Mouse (Mus musculus): Measurements from ENCODE around the gene Zfp423.
"Not testable (repeated sequence)": the region's sequence is repeated elsewhere in the genome, so short reads cannot be mapped to it uniquely, and the experiment has no call there.

Gene Zfp423

GRCm38 (mm10) chr8:87904108-87904507 is 55.3 kb downstream of the Zfp423 start:
- DNase-seq (ENCODE audit: low read depth, low spot score), result no peak

- no peak for DNase-seq (ENCODE audit: low read depth, low spot score)
Measured at GRCm38 (mm10) chr8:87895203-87896041, 64.0 kb downstream of the Zfp423 start.

- DNase-seq (ENCODE audit: low read depth, low spot score), result no peak
Measured at GRCm38 (mm10) chr8:87894287-87894686, 65.1 kb downstream of the Zfp423 start.

GRCm38 (mm10) chr8:87893547-87893946 is 65.8 kb downstream of the Zfp423 start:
- DNase-seq (ENCODE audit: low read depth, low spot score), result no peak

- DNase-seq (ENCODE audit: low read depth, low spot score), result no peak
Measured at GRCm38 (mm10) chr8:87892891-87893290, 66.5 kb downstream of the Zfp423 start.

GRCm38 (mm10) chr8:87891884-87892283 is 67.5 kb downstream of the Zfp423 start:
- DNase-seq (ENCODE audit: low read depth, low spot score), result no peak

GRCm38 (mm10) chr8:87887956-87888355 is 71.4 kb downstream of the Zfp423 start:
- no peak for DNase-seq (ENCODE audit: low read depth, low spot score)

- no peak for DNase-seq (ENCODE audit: low read depth, low spot score)
Measured at GRCm38 (mm10) chr8:87881088-87881487, 78.3 kb downstream of the Zfp423 start.

GRCm38 (mm10) chr8:87875852-87876251 is 83.5 kb downstream of the Zfp423 start:
- DNase-seq (ENCODE audit: low read depth, low spot score), result no peak

GRCm38 (mm10) chr8:87875452-87875851 is 83.9 kb downstream of the Zfp423 start:
- DNase-seq (ENCODE audit: low read depth, low spot score), result no peak

- no peak for DNase-seq (ENCODE audit: low read depth, low spot score)
Measured at GRCm38 (mm10) chr8:87872987-87873550, 86.3 kb downstream of the Zfp423 start.

- DNase-seq (ENCODE audit: low read depth, low spot score), result no peak
Measured at GRCm38 (mm10) chr8:87872356-87872930, 87.0 kb downstream of the Zfp423 start.

- DNase-seq (ENCODE audit: low read depth, low spot score), result no peak
Measured at GRCm38 (mm10) chr8:87866586-87866985, 92.8 kb downstream of the Zfp423 start.

- DNase-seq (ENCODE audit: low read depth, low spot score), result no peak
Measured at GRCm38 (mm10) chr8:87864236-87864635, 95.2 kb downstream of the Zfp423 start.

- no peak for DNase-seq (ENCODE audit: low read depth, low spot score)
Measured at GRCm38 (mm10) chr8:87863128-87863527, 96.3 kb downstream of the Zfp423 start.

GRCm38 (mm10) chr8:87861718-87862117 is 97.7 kb downstream of the Zfp423 start:
- DNase-seq (ENCODE audit: low read depth, low spot score), result no peak

- DNase-seq (ENCODE audit: low read depth, low spot score), result no peak
Measured at GRCm38 (mm10) chr8:87860905-87861304, 98.5 kb downstream of the Zfp423 start.

- peak; percentile 60 for DNase-seq (ENCODE audit: low read depth, low spot score)
Measured at GRCm38 (mm10) chr8:87851871-87852270, 107.5 kb downstream of the Zfp423 start.

- no peak for DNase-seq (ENCODE audit: low read depth, low spot score)
Measured at GRCm38 (mm10) chr8:87851380-87851779, 108.0 kb downstream of the Zfp423 start.

GRCm38 (mm10) chr8:87848836-87849235 is 110.6 kb downstream of the Zfp423 start:
- DNase-seq (ENCODE audit: low read depth, low spot score), result no peak

- peak; percentile 38 for DNase-seq (ENCODE audit: low read depth, low spot score)
Measured at GRCm38 (mm10) chr8:87847796-87848195, 111.6 kb downstream of the Zfp423 start.

- not testable (repeated sequence) for DNase-seq (ENCODE audit: low read depth, low spot score)
Measured at GRCm38 (mm10) chr8:87842096-87842495, 117.3 kb downstream of the Zfp423 start.

- DNase-seq (ENCODE audit: low read depth, low spot score), result no peak
Measured at GRCm38 (mm10) chr8:87837266-87837665, 122.1 kb downstream of the Zfp423 start.

All from skeletal muscle tissue, adult 2 months (tissue).